ENCODE assay signal across 15 mouse cellular contexts in genomic region chr10:111547881-111548372, GRCm38 (mm10). TPM values are rescaled to one million over a fixed set of nuclear protein-coding genes. Genes with fewer than 3 reads are reported as not detected.
DNase-seq lines count a peak whose midpoint lies in the region; ATAC-seq and TF ChIP-seq lines count a peak whose summit lies in the region.
"Had no signal": no experiment of that assay in that cellular context is flagged by ENCODE, and none has a peak within 500 bp of the region (broad histone marks: within the 10 kb centered on the region; RNA-seq: fewer than 3 reads in every experiment).

No protein-coding gene starts in this region.

- 76% methylated on average over 10 of the region's 10 CpGs for WGBS in forebrain, embryonic 12.5 days
- WGBS in forebrain, postnatal 0 days, result 62% methylated on average over 10 of the region's 10 CpGs

- H3K4me2 ChIP-seq in forebrain, embryonic 12.5 days, result no peak overlapping the region
- H3K4me2 ChIP-seq in forebrain, postnatal 0 days (ENCODE audit: low read depth), result no peak overlapping the region
- H3K4me2 ChIP-seq: heart, embryonic 13.5 days; liver, embryonic 13.5 days had no signal

- no peak overlapping the region for H3K4me3 ChIP-seq in forebrain, embryonic 12.5 days (replicated peaks)
- no peak overlapping the region for H3K4me3 ChIP-seq in forebrain, postnatal 0 days (ENCODE audit: low read depth, low read length)
- H3K4me3 ChIP-seq: heart, embryonic 13.5 days; layer of hippocampus, adult 2 months; liver, embryonic 13.5 days had no signal

- no peaks in the 10 kb centered on the region for H3K9me3 ChIP-seq in forebrain, embryonic 12.5 days
- H3K9me3 ChIP-seq in forebrain, postnatal 0 days (ENCODE audit: low read length), result no peaks in the 10 kb centered on the region
- H3K9me3 ChIP-seq: heart, embryonic 13.5 days; liver, embryonic 13.5 days had no signal

- no peak for ATAC-seq in forebrain, embryonic 12.5 days (ENCODE audit: low FRiP score)
- ATAC-seq in forebrain, postnatal 0 days, result no peak
- ATAC-seq: activated CD4-positive, CD25-positive, alpha-beta regulatory T cell, adult 4 months had no signal

- no peaks in the 10 kb centered on the region for H3K36me3 ChIP-seq in forebrain, embryonic 12.5 days (replicated peaks)
- no peaks in the 10 kb centered on the region for H3K36me3 ChIP-seq in forebrain, postnatal 0 days (ENCODE audit: insufficient read depth)
- H3K36me3 ChIP-seq: heart, embryonic 13.5 days; liver, embryonic 13.5 days had no signal

- no peak overlapping the region for H3K9ac ChIP-seq in forebrain, embryonic 12.5 days
- H3K9ac ChIP-seq in forebrain, postnatal 0 days, result no peak overlapping the region
- H3K9ac ChIP-seq: heart, embryonic 13.5 days; liver, embryonic 13.5 days had no signal

- no peak for DNase-seq in forebrain, postnatal 0 days
- DNase-seq in layer of hippocampus, adult 9-11 months, result peak; percentile 30
- DNase-seq in layer of hippocampus, postnatal 36 days, result no peak
- peak; percentile 62 for DNase-seq in gastrocnemius, postnatal 25 days
- DNase-seq in left cerebral cortex, postnatal 25 days (ENCODE audit: low spot score in 2 of 2), result peak; percentile 41 to 86
- DNase-seq in natural killer cell, adult 2 months (ENCODE audit: low spot score in 2 of 2), result no peak
- DNase-seq in embryo, embryonic 10 days (ENCODE audit: low spot score), result no peak
- DNase-seq: cerebellum, postnatal 10 days; kidney, adult 18-20 months; liver, embryonic 13.5 days; lung, postnatal 36 days had no signal

- H3K4me1 ChIP-seq in forebrain, embryonic 12.5 days, result no peaks in the 10 kb centered on the region
- peaks cover 3% of the 10 kb centered on the region; the same call in 1 of the 2 replicates for H3K4me1 ChIP-seq in forebrain, postnatal 0 days (ENCODE audit: insufficient read depth)

- no peaks in the 10 kb centered on the region for H3K27me3 ChIP-seq in forebrain, embryonic 12.5 days
- no peaks in the 10 kb centered on the region for H3K27me3 ChIP-seq in forebrain, postnatal 0 days (ENCODE audit: insufficient read depth, low read length)
- H3K27me3 ChIP-seq: heart, embryonic 13.5 days; liver, embryonic 13.5 days had no signal

- intact Hi-C loops in left cerebral cortex, postnatal 25 days (cut with DNase I), result loop anchor here (2.0 kb wide), 1 partner anchor 21 kb away; no protein-coding TSS in a partner anchor

- H3K27ac ChIP-seq in forebrain, embryonic 12.5 days, result 0 out of 2 replicates have a peak overlapping the region, but pooled peaks have one; percentile 25
- H3K27ac ChIP-seq in forebrain, postnatal 0 days (ENCODE audit: low read depth, low read length), result no peak overlapping the region
- H3K27ac ChIP-seq: heart, embryonic 13.5 days; layer of hippocampus, adult 2 months; liver, embryonic 13.5 days had no signal

- TF ChIP-seq CTCF in forebrain, postnatal 0 days (IDR thresholded peaks at IDR 0.05; ENCODE audit: low read depth), result no peak

RNA-seq across cellular contexts. Expression of gene Phlda1, which starts 41.8 kb away (rescaled TPM):
- 17.8 and 18.0 TPM in 2 replicates for polyA plus RNA-seq in forebrain, embryonic 12.5 days (2016; fragmentation: Nextera tagmentation; extraction: Ambion mirVana)
- total RNA-seq in forebrain, postnatal 0 days (2014; rRNA removed), result 8.9 and 9.2 TPM in 2 replicates
- polyA plus RNA-seq in forebrain, postnatal 0 days (2015; fragmentation: Nextera tagmentation; extraction: Ambion mirVana), result 29.3 and 31.3 TPM in 2 replicates
- total RNA-seq in layer of hippocampus, postnatal 36 days (2021), result 10 to 100 TPM; 18.1 to 19.1 TPM
- 1 to 10 TPM; 3.4 to 3.7 TPM for total RNA-seq in gastrocnemius, postnatal 25 days (2021)
- total RNA-seq in left cerebral cortex, postnatal 25 days (2021), result 10 to 100 TPM; 35.1 to 35.6 TPM

Comparison
In these comparisons a context has a peak if more than half of its experiments do, and no peak if none do; other contexts are left out.
1. DNase-seq: peak in layer of hippocampus, adult 9-11 months (single experiment), gastrocnemius, postnatal 25 days (single experiment) and left cerebral cortex, postnatal 25 days (2 of 2); none in forebrain, postnatal 0 days (single experiment), layer of hippocampus, postnatal 36 days (0 of 2), natural killer cell, adult 2 months (0 of 2) and embryo, embryonic 10 days (single experiment).